Mouse (Mus musculus) liver, embryonic 13.5 days (tissue): ENCODE data around the gene Rbl2. TPM values are rescaled to one million over a fixed set of nuclear protein-coding genes. Genes with fewer than 3 reads are reported as not detected.

Source experiments
- ATAC-seq: fragments of 200-750 bp; cut with Nextera tagmentation; 2 replicates; pipeline ENCODE4 v1.8.0; 2017; ENCODE audit warnings: low read depth, mild to moderate bottlenecking, moderate number of reproducible peaks, moderate library complexity
- DNase-seq: peaks from one replicate; pipeline ENCODE4 v3.0.0; 2022
- H3K27ac ChIP-seq: fragments of 300-500 bp; sonication (generic); 2 replicates; pipeline ENCODE4 v1.5.1; 2015; ENCODE audit warnings: moderate library complexity, mild to moderate bottlenecking, inconsistent platforms
- H3K27me3 ChIP-seq: fragments of 300-500 bp; sonication (generic); 2 replicates; pipeline ENCODE4 v1.6.1; 2015; ENCODE audit warnings: mild to moderate bottlenecking, inconsistent platforms
- H3K36me3 ChIP-seq: fragments of 300-500 bp; sonication (generic); 2 replicates; pipeline ENCODE4 v1.6.1; 2015; ENCODE audit warnings: mild to moderate bottlenecking, inconsistent platforms
- H3K4me1 ChIP-seq: fragments of 300-500 bp; sonication (generic); replicated peaks from 2 replicates; pipeline ENCODE4 v1.6.1; 2015; ENCODE audit warnings: inconsistent platforms
- H3K4me2 ChIP-seq: fragments of 300-500 bp; sonication (generic); 2 replicates; pipeline ENCODE4 v1.6.1; 2015; ENCODE audit warnings: inconsistent platforms, mild to moderate bottlenecking, moderate library complexity
- H3K4me3 ChIP-seq: fragments of 300-500 bp; sonication (generic); replicated peaks from 2 replicates; pipeline ENCODE4 v1.5.1; 2015; ENCODE audit warnings: mild to moderate bottlenecking, inconsistent platforms
- H3K9ac ChIP-seq: fragments of 300-500 bp; sonication (generic); 2 replicates; pipeline ENCODE4 v1.6.1; 2015; ENCODE audit warnings: mild to moderate bottlenecking, inconsistent platforms
- H3K9me3 ChIP-seq: fragments of 300-500 bp; sonication (generic); replicated peaks from 2 replicates; pipeline ENCODE4 v1.6.1; 2016; ENCODE audit warnings: inconsistent platforms
- WGBS: fragments of 180-500 bp; shearing (Covaris S2); methylation state at CpG from one replicate; pipeline ENCODE4 v1.1.7; 2015; ENCODE audit not compliant: insufficient replicate concordance; 5-methylcytosine and 5-hydroxymethylcytosine counted together
- polyA plus RNA-seq: library from polyadenylated mRNA; unstranded; fragments of >200 nt; fragmentation: Nextera tagmentation; extraction: Ambion mirVana; gene quantifications from 2 replicates; pipeline ENCODE4 v1.2.1, GENCODE M21; 2015

Rbl2 gene
- polyA plus RNA-seq, 1 experiment from 2014 or later, result 5.0 TPM

DNA sequence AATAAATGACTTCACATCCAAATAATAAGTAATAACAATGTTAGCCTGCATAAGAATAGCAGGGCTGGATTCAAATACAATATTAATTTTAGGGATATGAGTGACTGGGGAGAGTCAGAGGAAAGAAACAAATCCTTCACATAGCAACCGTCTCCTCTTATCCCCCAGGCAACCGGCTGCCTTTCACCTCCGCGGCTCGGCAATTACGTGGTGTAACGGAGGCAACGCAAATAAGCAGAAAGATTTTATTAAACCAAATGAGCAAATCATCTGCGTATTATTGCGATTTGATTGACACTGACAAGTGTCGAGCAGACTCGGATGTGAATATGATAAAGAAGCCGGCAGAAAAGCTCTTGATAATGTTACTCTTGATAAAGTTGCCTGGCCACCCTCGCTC is 101.1 kb downstream of the Rbl2 start:
- ATAC-seq (no peak), DNase-seq (no peak)
- Histone ChIP-seq H3K9me3 (no peaks in the 10 kb centered on the region), H3K27me3 (no peaks in the 10 kb centered on the region), H3K36me3 (no peaks in the 10 kb centered on the region), H3K27ac (no peak overlapping the region), H3K4me2 (no peak overlapping the region), H3K9ac (no peak overlapping the region), H3K4me1 (no peaks in the 10 kb centered on the region), H3K4me3 (no peak overlapping the region)
- 77% methylated on average over 14 of the region's 14 CpGs for WGBS

GRCm38 (mm10) chr8:91171605-91172004 is 101.7 kb downstream of the Rbl2 start:
- H3K27me3 ChIP-seq, result no peaks in the 10 kb centered on the region
- no peaks in the 10 kb centered on the region for H3K9me3 ChIP-seq
- no peak overlapping the region for H3K9ac ChIP-seq
- 72% methylated on average over 13 of the region's 13 CpGs for WGBS
- DNase-seq, result no peak
- H3K4me2 ChIP-seq, result no peak overlapping the region
- no peaks in the 10 kb centered on the region for H3K4me1 ChIP-seq
- H3K36me3 ChIP-seq, result no peaks in the 10 kb centered on the region
- H3K4me3 ChIP-seq, result no peak overlapping the region
- ATAC-seq, result no peak
- no peak overlapping the region for H3K27ac ChIP-seq

Other genes with a start within 250 kb of the Rbl2 start
- 10.8 and 11.9 TPM in 2 replicates for gene Chd9, start 241.7 kb upstream of the Rbl2 start, polyA plus RNA-seq
- 7.6 and 9.0 TPM in 2 replicates for gene Aktip, start 129.9 kb downstream of the Rbl2 start, polyA plus RNA-seq
- 4.2 and 4.8 TPM in 2 replicates for gene Rpgrip1l, start 243.2 kb downstream of the Rbl2 start, polyA plus RNA-seq
- 16.4 and 20.8 TPM in 2 replicates for gene Fto, start 243.5 kb downstream of the Rbl2 start, polyA plus RNA-seq